Mouse (Mus musculus) frontal cortex, adult (tissue): ENCODE data around the gene Spata46.
A peak's percentile ranks its signal among the peaks of the same experiment; 100 is the strongest.

Experiments
- ATAC-seq: cut with Nextera tagmentation; 2 replicates; pipeline ENCODE4 v1.9.2; 2017; ENCODE audit warnings: mild to moderate bottlenecking, moderate library complexity, mixed read lengths; ENCODE audit not compliant: low TSS enrichment

Gene Spata46

GRCm38 (mm10) chr1:170308503-170308902 lies at the start of gene Spata46:
Gene Spata46, plus strand, starts transcription at chr1:170308803.
- no peak for ATAC-seq

GRCm38 (mm10) chr1:170270281-170270680 lies 38.3 kb upstream of the Spata46 start:
- no peak for ATAC-seq

GRCm38 (mm10) chr1:170270696-170271095 lies 37.9 kb upstream of the Spata46 start:
- ATAC-seq = no peak

- no peak for ATAC-seq
These were observed 35.4 kb upstream of the Spata46 start for GRCm38 (mm10) chr1:170273252-170273651.

- ATAC-seq = no peak
These were observed 31.6 kb upstream of the Spata46 start, which contains the start of gene Sh2d1b1 for GRCm38 (mm10) chr1:170277016-170277415. Gene Sh2d1b1, plus strand, starts transcription at chr1:170277320.

- ATAC-seq = no peak
These were observed 26.0 kb upstream of the Spata46 start for GRCm38 (mm10) chr1:170282415-170283129.

DNA sequence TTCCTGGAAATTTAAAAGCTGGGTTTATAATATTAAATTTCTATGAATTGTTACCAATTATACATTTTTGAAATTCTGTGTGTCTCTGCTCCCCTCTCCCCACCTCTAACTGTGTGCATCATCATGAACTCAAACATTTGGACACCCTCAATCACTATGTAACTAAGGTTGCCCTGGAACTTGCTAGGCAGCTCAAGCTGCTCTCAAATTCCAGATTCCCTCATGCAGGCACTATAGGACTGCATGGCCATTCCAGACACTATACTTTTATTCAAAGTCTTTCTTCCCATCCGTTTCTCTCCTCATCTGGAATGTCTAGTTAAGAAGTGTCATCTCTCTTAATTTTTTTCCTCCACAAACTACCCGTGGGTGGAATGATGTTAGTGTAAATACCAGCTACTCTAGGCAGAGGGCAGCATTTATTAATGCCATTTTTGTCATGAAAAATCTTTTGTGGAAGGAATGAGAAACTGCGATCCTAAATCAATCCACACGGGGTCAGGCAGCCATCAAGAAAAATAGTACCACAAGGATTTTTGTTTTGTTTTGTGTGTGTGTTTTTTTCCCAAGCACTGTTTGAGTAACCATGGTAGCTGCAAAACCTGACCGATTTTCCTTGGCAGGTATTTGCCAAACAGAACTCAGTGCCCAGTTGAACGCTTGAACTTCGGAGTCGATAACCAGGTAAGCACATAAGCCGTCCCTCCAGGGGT lies 16.2 kb upstream of the Spata46 start:
- peak; percentile 65 for ATAC-seq

DNA sequence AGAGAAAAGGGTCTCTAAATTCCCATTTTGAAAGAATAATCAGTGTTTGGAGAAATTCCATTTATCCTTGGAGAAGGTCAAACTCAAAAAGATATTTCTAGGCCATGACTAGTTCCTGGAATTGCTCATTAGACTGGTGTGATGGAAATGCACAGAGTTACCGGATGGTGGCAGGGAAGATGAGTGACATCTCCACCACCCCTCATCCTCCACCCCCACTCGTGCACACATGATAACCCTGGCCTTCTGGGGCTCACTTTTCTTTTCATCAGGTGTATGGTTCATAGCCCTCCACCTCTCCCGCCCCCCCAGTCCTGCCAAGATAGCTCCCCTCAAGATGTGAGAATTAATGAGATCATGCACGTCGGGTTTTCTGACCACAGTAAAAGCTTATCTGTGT lies 15.3 kb upstream of the Spata46 start:
- ATAC-seq = no peak

DNA sequence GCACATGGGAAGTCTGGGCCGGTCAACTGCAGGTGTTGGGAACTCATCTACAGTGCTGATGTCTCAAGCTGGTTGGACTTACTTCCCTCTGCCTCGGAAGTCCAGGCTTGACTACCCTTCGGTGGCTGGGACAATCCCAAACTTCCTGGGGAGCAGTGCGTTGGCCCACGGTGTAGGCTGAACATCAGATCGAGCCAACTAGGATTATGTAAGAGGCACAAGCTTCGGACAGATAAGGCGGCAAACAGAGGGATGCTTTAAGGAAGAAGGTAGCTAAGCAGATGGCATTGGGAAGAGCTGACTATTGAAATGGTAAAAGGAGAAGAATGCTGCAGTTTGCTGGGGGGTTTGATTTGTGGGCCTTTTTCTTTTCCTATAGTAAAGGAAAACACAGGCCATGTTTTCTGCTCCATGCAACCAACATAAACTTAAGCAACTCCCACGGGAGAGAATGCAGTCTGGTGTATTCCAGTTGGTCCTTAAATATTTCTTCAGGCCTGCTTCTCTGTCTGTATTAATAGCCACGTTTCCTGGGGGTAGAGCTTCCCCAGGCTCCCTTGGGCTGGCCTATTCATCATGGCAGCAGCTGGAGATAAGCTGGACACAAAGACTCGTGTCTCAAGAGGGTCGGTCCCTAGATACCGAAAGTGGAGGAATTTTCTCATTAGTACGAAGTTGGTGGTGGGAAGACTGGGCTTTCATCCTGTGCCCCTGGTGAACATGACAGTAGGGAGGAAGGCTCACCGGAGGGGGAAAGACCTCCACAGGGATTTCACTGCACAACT lies 13.6 kb upstream of the Spata46 start:
- peak; percentile 45 for ATAC-seq

DNA sequence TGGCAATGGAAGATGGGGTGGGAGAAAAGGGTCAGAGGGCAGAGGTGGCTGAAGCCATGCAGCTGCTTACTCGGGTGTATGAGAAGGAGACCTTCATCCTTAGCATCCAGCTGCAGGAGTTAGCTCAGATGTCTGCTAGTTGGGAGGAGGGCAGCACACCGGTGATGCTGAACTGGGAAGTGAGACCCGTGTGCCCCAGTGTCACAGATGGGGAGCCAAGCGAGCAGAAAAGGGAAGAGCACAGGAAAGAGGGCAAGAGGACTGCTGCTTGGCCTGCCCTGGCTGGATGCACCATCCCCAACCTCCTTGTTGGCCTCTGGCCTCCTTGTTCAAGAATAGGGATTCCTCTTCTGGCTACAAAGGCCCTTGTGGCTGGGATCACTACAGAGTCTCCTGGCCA lies 9.1 kb upstream of the Spata46 start:
- ATAC-seq = no peak

DNA sequence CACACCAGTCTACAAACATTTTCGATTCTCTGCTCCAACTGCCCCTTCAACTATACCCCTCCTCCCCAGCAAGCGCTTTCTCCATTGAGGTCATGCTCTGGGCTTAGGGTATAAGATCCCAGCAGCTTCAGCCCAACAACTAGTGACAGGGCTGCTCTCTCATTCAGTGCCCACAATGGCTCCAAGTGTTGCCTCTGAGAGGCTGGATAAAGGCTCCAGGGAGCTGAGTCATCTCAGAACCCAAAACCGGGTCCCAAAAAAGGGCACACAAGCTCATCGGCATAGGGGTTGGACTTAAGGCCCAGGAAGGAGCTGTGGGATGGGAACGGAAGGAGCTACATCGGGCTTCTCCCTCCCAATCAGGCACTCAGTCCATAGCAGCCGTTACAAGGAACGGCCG lies 6.9 kb upstream of the Spata46 start:
- no peak for ATAC-seq

DNA sequence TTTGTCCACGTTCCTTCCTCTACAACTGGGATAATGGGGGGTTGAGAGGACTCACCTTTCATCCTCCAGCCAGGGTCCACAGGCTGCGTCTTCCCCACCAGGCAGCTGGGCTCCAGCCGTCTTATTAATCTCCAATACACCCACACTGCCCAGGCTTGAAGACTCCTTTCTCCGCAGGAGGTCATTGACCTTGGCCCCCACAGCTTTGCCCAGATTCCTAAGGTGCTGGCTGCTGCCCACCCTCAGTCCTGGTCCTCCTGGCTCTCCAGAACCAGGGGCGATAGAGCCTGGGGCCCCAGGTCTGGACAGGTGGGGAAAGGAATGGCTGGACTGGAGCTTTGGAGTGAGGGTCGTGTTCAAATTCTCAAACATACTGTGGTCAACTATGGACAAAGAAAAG lies 6.1 kb upstream of the Spata46 start:
- ATAC-seq = no peak

DNA sequence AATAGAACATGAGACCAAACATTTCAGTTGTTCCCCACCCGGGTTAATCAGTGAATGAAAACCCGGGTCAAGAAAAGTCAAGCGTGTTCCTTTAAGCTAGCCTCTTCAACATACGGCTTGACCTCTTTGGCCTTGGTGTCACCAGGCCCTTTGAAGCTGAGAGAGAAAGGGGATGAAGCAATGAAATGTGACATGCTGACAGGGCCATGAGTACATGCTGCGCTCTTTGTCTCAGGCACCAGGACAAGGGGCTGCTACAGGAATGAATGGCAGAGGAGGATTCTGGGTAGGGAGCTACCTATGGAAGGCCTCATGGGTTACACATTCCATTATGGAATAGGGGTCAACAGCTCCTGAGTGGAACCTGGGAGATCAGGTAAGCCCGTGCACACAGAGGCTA lies 5.5 kb upstream of the Spata46 start:
- no peak for ATAC-seq

GRCm38 (mm10) chr1:170305002-170305401 lies 3.6 kb upstream of the Spata46 start:
- ATAC-seq = no peak

DNA sequence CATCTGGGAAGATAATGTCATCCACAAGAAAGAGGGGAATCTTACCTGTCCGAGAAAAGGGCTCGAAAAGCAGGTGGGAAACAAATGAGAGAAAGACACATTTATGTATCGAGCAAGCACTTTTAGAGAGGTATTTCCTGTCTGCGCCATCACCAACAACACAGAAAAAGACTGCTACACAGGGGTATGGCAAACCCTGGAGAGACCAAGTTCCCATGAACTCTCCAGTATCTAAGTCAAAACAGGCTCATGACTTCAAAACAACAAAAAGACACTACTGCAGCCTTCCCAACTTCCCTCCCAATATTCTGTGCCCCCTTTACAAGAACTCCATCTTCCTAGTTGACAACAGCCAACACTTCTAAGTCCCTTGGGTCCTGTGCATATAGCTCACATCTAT lies 2.4 kb upstream of the Spata46 start, which contains the start of gene Gm7694:
TSS of gene Gm7694 (minus strand) at position 101 of the 400 bp plus-strand sequence.
- ATAC-seq = no peak

DNA sequence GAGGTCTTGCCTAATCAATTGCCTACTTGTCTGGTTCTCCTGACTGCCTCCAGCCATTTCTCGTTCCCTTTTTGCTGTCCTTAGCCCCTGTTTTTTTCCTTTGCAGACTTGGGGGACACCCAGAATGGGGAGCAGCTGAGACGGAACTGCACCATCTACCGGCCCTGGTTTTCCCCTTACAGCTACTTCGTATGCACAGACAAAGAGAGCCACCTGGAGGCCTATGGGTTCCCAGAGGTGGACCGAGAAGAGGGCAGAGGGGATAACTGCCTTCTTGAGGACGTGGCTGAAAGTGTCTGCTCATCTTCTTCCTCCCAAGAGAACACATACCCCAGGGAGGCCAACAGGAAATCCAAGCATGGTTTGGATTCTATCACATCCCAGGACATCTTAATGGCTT lies 2.8 kb downstream of the Spata46 start:
- no peak for ATAC-seq

DNA sequence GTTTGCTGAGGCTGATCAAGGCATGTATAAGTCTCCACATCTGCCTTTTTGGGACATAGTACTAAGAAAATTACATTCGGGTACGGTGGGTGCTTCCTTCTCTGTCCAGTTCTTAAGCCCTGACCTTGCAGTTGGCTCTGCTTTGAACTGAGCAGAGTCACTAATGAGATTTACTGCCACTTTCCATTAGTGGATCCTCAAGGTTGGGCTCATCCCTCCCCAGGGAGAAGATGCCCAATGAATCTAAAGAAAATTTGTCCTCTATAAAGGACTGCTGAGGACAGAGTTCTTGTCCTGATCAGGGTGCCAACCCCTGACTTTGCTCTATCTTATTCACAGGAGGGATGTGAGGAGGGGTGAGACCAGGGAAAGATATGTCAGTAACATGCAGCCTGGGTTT lies 13.4 kb downstream of the Spata46 start:
- no peak for ATAC-seq

DNA sequence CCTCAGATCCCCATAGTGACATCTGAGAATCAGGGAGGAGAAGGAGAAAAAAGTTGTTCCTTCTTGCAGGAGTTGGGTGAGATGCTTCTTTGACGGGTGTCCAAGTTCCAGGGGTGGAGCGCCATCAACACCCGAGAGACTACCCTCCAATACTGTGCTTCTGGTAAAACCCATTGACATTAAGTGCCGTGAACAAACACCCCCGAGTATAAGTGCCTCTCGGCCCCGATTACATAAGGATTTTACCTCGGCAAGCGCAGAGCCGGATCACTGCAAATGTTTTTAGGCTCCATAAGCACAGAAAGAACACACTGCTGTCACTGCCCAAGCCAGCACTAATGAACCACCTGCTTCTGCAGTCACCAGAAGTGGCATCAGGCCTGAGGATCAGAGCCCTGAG lies 14.4 kb downstream of the Spata46 start:
- ATAC-seq = peak; percentile 28

GRCm38 (mm10) chr1:170324312-170324711 lies 15.7 kb downstream of the Spata46 start:
- no peak for ATAC-seq

DNA sequence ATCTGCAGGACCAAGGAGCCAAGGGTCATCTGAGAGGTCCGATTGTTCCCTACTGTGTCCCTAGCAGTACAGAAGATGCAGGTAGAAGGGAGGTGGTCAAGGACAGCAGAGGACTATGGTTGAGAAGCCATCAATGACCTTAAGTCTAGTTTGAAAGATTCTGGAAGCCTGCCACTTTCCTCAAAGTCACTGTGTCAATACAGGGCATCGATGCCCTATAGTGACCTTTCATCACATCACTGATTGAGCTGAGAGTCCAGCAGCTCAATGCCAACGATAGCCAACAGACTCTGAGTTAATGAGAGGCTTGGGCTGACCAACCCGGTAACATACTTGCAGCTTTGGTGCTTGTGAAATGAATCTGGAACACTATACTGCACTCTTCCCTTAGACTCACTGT lies 16.7 kb downstream of the Spata46 start:
- no peak for ATAC-seq

DNA sequence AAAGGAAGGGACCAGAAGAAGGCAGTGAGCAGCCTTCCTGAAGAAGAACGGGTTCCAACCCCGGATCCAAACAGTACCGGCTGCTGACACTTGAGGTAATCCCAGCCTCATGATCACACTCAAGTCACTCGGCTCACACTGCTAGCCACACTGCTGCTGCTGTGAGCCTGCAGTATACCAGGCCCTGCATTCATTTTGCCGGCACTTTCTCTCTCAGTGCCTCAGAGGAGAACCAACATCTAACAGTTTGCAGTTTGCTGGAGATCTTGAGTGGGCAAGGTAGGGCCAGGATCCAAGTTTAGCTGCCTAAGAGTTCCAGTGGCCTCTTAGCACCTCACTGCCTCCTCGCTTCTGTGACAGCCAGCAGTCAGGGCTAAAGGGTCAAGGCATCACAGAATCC lies 23.3 kb downstream of the Spata46 start:
- ATAC-seq = peak; percentile 64

DNA sequence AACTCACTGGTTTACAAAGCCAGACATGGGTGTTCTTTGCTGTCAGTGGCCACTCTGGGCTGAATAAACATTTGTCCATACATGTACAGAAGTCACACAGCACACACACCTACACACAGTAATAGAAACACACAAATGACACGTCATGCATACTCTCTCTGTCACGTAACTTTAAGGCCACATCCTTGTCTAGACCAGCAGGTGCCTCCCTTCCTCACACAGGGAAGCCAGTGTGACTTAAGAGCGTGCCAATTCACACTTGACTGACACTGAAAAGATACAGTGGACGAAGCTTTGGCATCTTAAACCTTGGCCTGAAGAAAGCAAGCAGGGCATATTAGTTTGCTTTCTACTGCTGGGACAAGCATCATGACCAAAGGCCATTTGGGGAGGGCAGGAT lies 24.2 kb downstream of the Spata46 start:
- no peak for ATAC-seq

GRCm38 (mm10) chr1:170339943-170340342 lies 31.3 kb downstream of the Spata46 start:
- ATAC-seq = no peak
